13 mouse cellular contexts compared by ENCODE assay signal in the genomic region with DNA sequence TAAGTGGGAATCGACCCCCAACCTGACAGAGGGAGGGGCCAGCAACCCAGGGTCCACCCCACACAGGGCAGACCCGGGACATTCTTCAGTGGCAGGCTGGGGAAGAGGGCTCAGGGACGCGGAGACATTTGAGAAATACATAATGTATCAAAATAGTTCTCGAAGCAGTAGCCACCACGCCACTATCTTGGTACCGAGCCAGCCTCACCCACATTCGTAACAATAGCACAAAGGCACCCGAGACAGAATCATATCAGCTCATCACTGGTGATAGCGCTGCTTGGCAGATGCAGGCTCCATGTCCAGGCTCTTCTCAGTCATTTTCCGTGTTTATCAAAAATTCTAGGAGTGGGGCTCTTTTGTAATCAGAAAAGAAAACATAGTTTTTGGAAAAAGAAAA.
"Had no signal": no experiment of that assay in that cellular context is flagged by ENCODE, and none has a peak within 500 bp of the region (broad histone marks: within the 10 kb centered on the region; RNA-seq: fewer than 3 reads in every experiment).

No protein-coding gene starts in this region.

- ATAC-seq: intestine, embryonic 15.5 days; midbrain, embryonic 16.5 days had no signal

- H3K36me3 ChIP-seq: intestine, embryonic 15.5 days; limb, embryonic 13.5 days; midbrain, embryonic 12.5 days; neural tube, embryonic 13.5 days had no signal

- H3K4me2 ChIP-seq: intestine, embryonic 15.5 days; limb, embryonic 13.5 days; midbrain, embryonic 12.5 days; neural tube, embryonic 13.5 days had no signal

- DNase-seq: kidney, adult 18-20 months; kidney, postnatal 10 days; kidney, postnatal 4 days; lung, adult 2 months; retina, postnatal 1 day; thymus, adult 18-20 months; thymus, postnatal 14 days had no signal

- H3K9me3 ChIP-seq: intestine, embryonic 15.5 days; limb, embryonic 13.5 days; midbrain, embryonic 12.5 days; neural tube, embryonic 13.5 days had no signal

- H3K27ac ChIP-seq: intestine, embryonic 15.5 days; limb, embryonic 13.5 days; liver, embryonic 14.5 days; midbrain, embryonic 12.5 days; neural tube, embryonic 13.5 days had no signal

- H3K9ac ChIP-seq: intestine, embryonic 15.5 days; limb, embryonic 13.5 days; liver, embryonic 14.5 days; midbrain, embryonic 12.5 days; neural tube, embryonic 13.5 days had no signal

- H3K4me3 ChIP-seq: intestine, embryonic 15.5 days; limb, embryonic 13.5 days; midbrain, embryonic 12.5 days; neural tube, embryonic 13.5 days had no signal

- H3K27me3 ChIP-seq: intestine, embryonic 15.5 days; limb, embryonic 13.5 days; midbrain, embryonic 12.5 days; neural tube, embryonic 13.5 days had no signal
